Mouse (Mus musculus) midbrain, embryonic 12.5 days (tissue): ENCODE data around the gene Olfr706. TPM values are rescaled to one million over a fixed set of nuclear protein-coding genes. Genes with fewer than 3 reads are reported as not detected.
"Not testable (repeated sequence)": the region's sequence is repeated elsewhere in the genome, so short reads cannot be mapped to it uniquely, and the experiment has no call there.

ENCODE experiments used
- ATAC-seq: fragments of 200-750 bp; cut with Nextera tagmentation; 2 replicates; pipeline ENCODE4 v1.8.0; 2017; ENCODE audit warnings: low read depth, moderate TSS enrichment, moderate library complexity; ENCODE audit not compliant: low FRiP score
- H3K27ac ChIP-seq: fragments of 300-500 bp; sonication (generic); replicated peaks from 2 replicates; pipeline ENCODE4 v1.5.1; 2016; ENCODE audit warnings: mild to moderate bottlenecking
- H3K27me3 ChIP-seq: fragments of 300-500 bp; sonication (generic); 2 replicates; pipeline ENCODE4 v1.6.1; 2016; ENCODE audit warnings: mild to moderate bottlenecking
- H3K36me3 ChIP-seq: fragments of 300-500 bp; sonication (generic); 2 replicates; pipeline ENCODE4 v1.6.1; 2016
- H3K4me1 ChIP-seq: fragments of 300-500 bp; sonication (generic); 2 replicates; pipeline ENCODE4 v1.6.1; 2016
- H3K4me2 ChIP-seq: fragments of 300-500 bp; sonication (generic); replicated peaks from 2 replicates; pipeline ENCODE4 v1.6.1; 2016; ENCODE audit warnings: mild to moderate bottlenecking, moderate library complexity
- H3K4me3 ChIP-seq: fragments of 300-500 bp; sonication (generic); 2 replicates; pipeline ENCODE4 v1.5.1; 2016; ENCODE audit warnings: mild to moderate bottlenecking
- H3K9ac ChIP-seq: fragments of 300-500 bp; sonication (generic); replicated peaks from 2 replicates; pipeline ENCODE4 v1.6.1; 2016; ENCODE audit warnings: mild to moderate bottlenecking, moderate library complexity
- H3K9me3 ChIP-seq: fragments of 300-500 bp; sonication (generic); 2 replicates; pipeline ENCODE4 v1.6.1; 2016; ENCODE audit warnings: mild to moderate bottlenecking
- WGBS: fragments of 180-500 bp; shearing (Covaris S2); methylation state at CpG from one replicate; pipeline ENCODE4 v1.1.7; 2016; 5-methylcytosine and 5-hydroxymethylcytosine counted together
- polyA plus RNA-seq: library from polyadenylated mRNA; unstranded; fragments of >200 nt; fragmentation: Nextera tagmentation; extraction: Ambion mirVana; gene quantifications from 2 replicates; pipeline ENCODE4 v1.2.1, GENCODE M21; 2016

The Olfr706 gene
- not detected in 2 replicates for polyA plus RNA-seq

DNA sequence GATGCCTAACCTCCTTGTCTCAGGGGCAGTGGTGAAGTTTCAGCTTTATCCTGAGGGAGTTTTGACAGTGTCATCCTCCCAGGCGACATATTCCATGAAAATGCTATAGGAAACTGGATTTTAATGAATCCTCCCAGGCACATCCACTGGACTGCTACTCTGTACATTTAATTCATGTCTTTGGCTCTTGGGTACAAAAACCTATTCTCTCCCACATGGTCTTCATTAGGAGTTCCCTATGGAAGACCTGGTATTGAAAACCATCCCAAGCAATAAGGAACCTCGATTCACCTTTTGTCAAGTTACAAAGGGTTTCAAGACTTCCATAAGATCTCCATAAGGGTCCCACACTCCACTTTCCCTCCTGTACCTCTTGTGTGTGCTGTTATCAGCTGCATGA lies at the start of gene Olfr706:
Olfr706 (minus strand) TSS at position 101 of the 400 bp plus-strand sequence.
- no peaks in the 10 kb centered on the region for H3K27me3 ChIP-seq
- no peak within 1 kb of the TSS for H3K27ac ChIP-seq
- H3K9me3 ChIP-seq, result no peaks in the 10 kb centered on the region
- no peaks in the 10 kb centered on the region for H3K4me1 ChIP-seq
- 86% methylated on average over 2 of the region's 2 CpGs for WGBS
- no peaks in the 10 kb centered on the region for H3K36me3 ChIP-seq
- H3K9ac ChIP-seq, result no peak within 1 kb of the TSS
- H3K4me2 ChIP-seq, result no peak within 1 kb of the TSS
- no peak within 1 kb of the TSS for H3K4me3 ChIP-seq
- no peak for ATAC-seq

GRCm38 (mm10) chr7:106932119-106932518 lies 44.2 kb upstream of the Olfr706 start, which contains the start of gene Olfr709-ps1:
TSS of gene Olfr709-ps1 (minus strand) at chr7:106932219.
- no peaks in the 10 kb centered on the region for H3K27me3 ChIP-seq
- H3K36me3 ChIP-seq, result no peaks in the 10 kb centered on the region
- no peak within 1 kb of the TSS for H3K4me2 ChIP-seq
- no peaks in the 10 kb centered on the region for H3K9me3 ChIP-seq
- H3K4me3 ChIP-seq, result no peak within 1 kb of the TSS
- H3K9ac ChIP-seq, result no peak within 1 kb of the TSS
- no peaks in the 10 kb centered on the region for H3K4me1 ChIP-seq
- no peak within 1 kb of the TSS for H3K27ac ChIP-seq
- no peak for ATAC-seq

DNA sequence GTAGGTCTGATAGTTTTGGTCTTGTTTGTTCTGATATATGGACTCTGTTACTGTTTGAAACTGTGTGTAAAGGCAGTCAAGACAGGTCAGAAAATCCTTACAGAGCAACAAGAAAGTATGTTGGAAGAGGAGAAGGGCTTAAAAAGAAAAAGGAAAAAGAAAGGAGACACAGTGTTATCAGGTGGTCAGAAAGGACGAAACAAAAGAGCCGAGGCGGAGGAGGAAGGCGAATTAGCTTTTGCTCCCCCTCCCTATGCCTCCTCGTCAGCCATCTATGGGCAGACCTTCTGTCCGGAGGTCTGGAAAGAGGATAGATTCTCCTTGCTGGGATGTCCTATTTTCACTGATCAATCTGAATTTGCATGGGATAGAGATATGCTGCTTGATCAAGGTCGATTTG lies 33.0 kb upstream of the Olfr706 start:
- not testable (repeated sequence) for H3K36me3 ChIP-seq, H3K4me2 ChIP-seq, ATAC-seq, H3K9me3 ChIP-seq, H3K4me1 ChIP-seq, H3K9ac ChIP-seq, H3K27ac ChIP-seq, H3K27me3 ChIP-seq, H3K4me3 ChIP-seq
- 89% methylated on average over 7 of the region's 7 CpGs for WGBS

DNA sequence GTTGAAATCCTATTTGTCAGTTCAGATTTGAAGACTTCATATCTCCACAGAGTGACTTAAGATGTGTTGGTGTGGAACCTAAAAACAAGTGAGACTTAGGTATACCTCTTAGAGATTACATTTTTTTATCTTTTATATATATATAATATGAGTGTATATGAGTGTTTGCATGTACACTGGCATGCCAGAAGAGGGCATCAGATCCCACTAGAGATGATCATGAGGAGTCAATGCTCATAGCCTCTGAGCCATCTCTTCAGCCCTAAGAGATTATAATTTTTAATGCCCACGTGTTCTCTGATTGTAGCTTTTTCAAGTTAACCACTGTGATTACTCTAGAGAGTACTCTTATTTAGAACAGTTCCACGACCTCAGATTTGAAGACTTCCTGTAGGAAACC lies 19.7 kb upstream of the Olfr706 start, which contains the start of gene Olfr1532-ps1:
Olfr1532-ps1 (plus strand) TSS at position 326 of the 400 bp plus-strand sequence.
- Histone ChIP-seq H3K9me3 (no peaks in the 10 kb centered on the region), H3K36me3 (no peaks in the 10 kb centered on the region), H3K27me3 (no peaks in the 10 kb centered on the region), H3K27ac (no peak within 1 kb of the TSS), H3K4me3 (no peak within 1 kb of the TSS), H3K4me1 (no peaks in the 10 kb centered on the region), H3K9ac (no peak within 1 kb of the TSS), H3K4me2 (no peak within 1 kb of the TSS)
- 58% methylated on average over 2 of the region's 2 CpGs for WGBS
- ATAC-seq, result no peak

DNA sequence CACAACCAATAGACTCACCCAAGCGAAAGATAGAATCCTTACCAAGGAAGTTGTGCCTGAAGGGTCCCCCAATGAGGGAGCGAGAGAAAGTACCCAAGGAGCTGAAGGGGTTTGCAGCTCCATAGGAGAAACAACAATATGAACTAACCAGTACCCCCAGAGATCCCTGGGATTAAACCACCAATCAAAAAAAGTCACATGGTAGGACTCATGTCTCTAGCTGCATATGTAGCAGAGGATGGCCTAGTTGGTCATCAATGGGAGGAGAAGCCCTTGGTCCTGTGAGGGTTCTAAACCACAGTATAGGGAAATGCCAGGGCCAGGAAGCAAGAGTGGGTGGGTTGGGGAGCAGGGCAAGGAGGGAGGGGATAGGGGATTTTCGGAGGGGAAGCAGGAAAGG lies 13.2 kb upstream of the Olfr706 start, which contains the start of gene Olfr707:
Olfr707 (minus strand) TSS at position 101 of the 400 bp plus-strand sequence.
- not testable (repeated sequence) for ATAC-seq, H3K36me3 ChIP-seq, H3K9ac ChIP-seq, H3K9me3 ChIP-seq, H3K4me1 ChIP-seq, H3K4me3 ChIP-seq, H3K4me2 ChIP-seq, H3K27ac ChIP-seq, H3K27me3 ChIP-seq
- WGBS, result 85% methylated on average over 3 of the region's 3 CpGs

- Histone ChIP-seq H3K4me3 (no peak within 1 kb of the TSS), H3K9ac (no peak within 1 kb of the TSS), H3K27me3 (no peaks in the 10 kb centered on the region), H3K36me3 (no peaks in the 10 kb centered on the region), H3K4me2 (no peak within 1 kb of the TSS), H3K9me3 (no peaks in the 10 kb centered on the region), H3K27ac (no peak within 1 kb of the TSS), H3K4me1 (no peaks in the 10 kb centered on the region)
- no peak for ATAC-seq
- WGBS, result 77% methylated on average over 3 of the region's 3 CpGs
These were observed 11.2 kb downstream of the Olfr706 start, which contains the start of gene Olfr705 for GRCm38 (mm10) chr7:106876791-106877190. TSS of gene Olfr705 (minus strand) at chr7:106876891.

DNA sequence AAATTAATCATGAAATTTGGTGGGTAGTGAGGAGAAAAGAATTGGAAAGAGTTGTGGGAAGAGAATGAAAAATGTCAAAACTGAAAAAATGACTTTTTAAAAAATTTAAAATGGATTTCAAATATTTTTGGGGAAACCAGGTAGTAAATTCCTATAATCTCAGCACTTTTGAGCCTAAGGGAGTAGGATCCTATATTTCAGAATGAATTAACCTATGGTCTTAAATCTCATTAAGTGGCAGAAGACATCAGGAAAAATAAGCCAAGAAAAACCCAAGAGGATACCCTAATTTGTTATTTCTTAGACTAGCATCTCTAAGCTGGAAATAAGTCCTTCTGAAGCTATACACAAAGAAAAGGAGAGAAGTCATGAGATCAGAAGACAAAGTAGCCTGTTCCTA lies 25.1 kb downstream of the Olfr706 start, which contains the start of gene Olfr704:
Olfr704 (plus strand) TSS at position 301 of the 400 bp plus-strand sequence.
- no peaks in the 10 kb centered on the region for H3K9me3 ChIP-seq

DNA sequence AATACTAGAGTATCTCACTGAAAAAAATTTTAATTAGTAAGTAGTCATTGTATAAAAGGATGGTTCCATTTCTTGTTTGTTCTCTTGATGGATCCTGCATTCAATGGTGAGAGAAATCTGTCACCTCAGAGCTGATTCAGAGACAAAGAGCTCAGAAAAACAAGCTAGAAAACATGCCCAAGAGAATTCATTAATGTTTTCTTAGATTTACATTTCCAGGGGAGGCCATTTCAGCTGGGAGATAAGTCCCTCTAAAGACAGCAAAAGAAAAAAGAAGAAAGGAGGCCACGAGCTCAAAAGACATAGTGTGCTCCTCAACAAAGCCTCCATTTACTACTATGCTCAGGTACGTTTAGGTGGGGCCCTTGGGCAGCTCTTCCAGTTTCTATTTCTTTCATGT lies 44.9 kb downstream of the Olfr706 start, which contains the start of gene Olfr703:
Olfr703 (plus strand) TSS at position 301 of the 400 bp plus-strand sequence.
- 80% methylated on average over 2 of the region's 2 CpGs for WGBS
- H3K9ac ChIP-seq, result no peak within 1 kb of the TSS
- ATAC-seq, result no peak
- H3K36me3 ChIP-seq, result no peaks in the 10 kb centered on the region
- no peak within 1 kb of the TSS for H3K4me2 ChIP-seq
- no peak within 1 kb of the TSS for H3K27ac ChIP-seq
- H3K4me1 ChIP-seq, result no peaks in the 10 kb centered on the region
- H3K4me3 ChIP-seq, result no peak within 1 kb of the TSS
- no peaks in the 10 kb centered on the region for H3K9me3 ChIP-seq
- no peaks in the 10 kb centered on the region for H3K27me3 ChIP-seq

More for the DNA sequence above, 25.1 kb downstream of the Olfr706 start, which contains the start of gene Olfr704:
- no peaks in the 10 kb centered on the region for H3K4me1 ChIP-seq
- H3K4me3 ChIP-seq, result no peak within 1 kb of the TSS
- H3K9ac ChIP-seq, result no peak within 1 kb of the TSS
- no peak within 1 kb of the TSS for H3K4me2 ChIP-seq
- H3K27ac ChIP-seq, result no peak within 1 kb of the TSS
- no peaks in the 10 kb centered on the region for H3K27me3 ChIP-seq
- ATAC-seq, result no peak
- no peaks in the 10 kb centered on the region for H3K36me3 ChIP-seq

GRCm38 (mm10) chr7:106833793-106834192 lies 54.2 kb downstream of the Olfr706 start, which contains the start of gene Olfr702:
TSS of gene Olfr702 (minus strand) at chr7:106833893.
- Histone ChIP-seq H3K27ac (no peak within 1 kb of the TSS), H3K9me3 (no peaks in the 10 kb centered on the region), H3K27me3 (no peaks in the 10 kb centered on the region), H3K36me3 (no peaks in the 10 kb centered on the region), H3K4me2 (no peak within 1 kb of the TSS), H3K9ac (no peak within 1 kb of the TSS), H3K4me3 (no peak within 1 kb of the TSS), H3K4me1 (no peaks in the 10 kb centered on the region)
- no peak for ATAC-seq

Other genes with a start within 250 kb of the Olfr706 start
- gene Olfr693, start 207.6 kb downstream of the Olfr706 start, polyA plus RNA-seq, result not detected in 2 replicates
- gene Olfr694, start 196.3 kb downstream of the Olfr706 start, polyA plus RNA-seq, result not detected in 2 replicates
- gene Olfr695, start 171.8 kb downstream of the Olfr706 start, polyA plus RNA-seq, result not detected in 2 replicates
- not detected in 2 replicates for gene Olfr697, start 145.7 kb downstream of the Olfr706 start, polyA plus RNA-seq
- gene Olfr698, start 132.8 kb downstream of the Olfr706 start, polyA plus RNA-seq, result not detected in 2 replicates
- gene Olfr699, start 95.0 kb downstream of the Olfr706 start, polyA plus RNA-seq, result not detected in 2 replicates
- not detected in 2 replicates for gene Olfr700, start 79.3 kb downstream of the Olfr706 start, polyA plus RNA-seq
- gene Olfr701, start 74.0 kb downstream of the Olfr706 start, polyA plus RNA-seq, result not detected in 2 replicates
- gene Olfr702, start 54.3 kb downstream of the Olfr706 start, polyA plus RNA-seq, result not detected in 2 replicates
- not detected in 2 replicates for gene Olfr703, start 44.8 kb downstream of the Olfr706 start, polyA plus RNA-seq
- gene Olfr704, start 25.0 kb downstream of the Olfr706 start, polyA plus RNA-seq, result not detected in 2 replicates
- gene Olfr705, start 11.3 kb downstream of the Olfr706 start, polyA plus RNA-seq, result not detected in 2 replicates
- not detected in 2 replicates for gene Olfr707, start 13.1 kb upstream of the Olfr706 start, polyA plus RNA-seq
- gene Olfr1532-ps1, start 19.8 kb upstream of the Olfr706 start, polyA plus RNA-seq, result not detected in 2 replicates
- gene Olfr709-ps1, start 44.1 kb upstream of the Olfr706 start, polyA plus RNA-seq, result not detected in 2 replicates
- not detected in 2 replicates for gene Olfr710, start 60.1 kb upstream of the Olfr706 start, polyA plus RNA-seq
- not detected in 2 replicates for gene Olfr6, start 75.8 kb upstream of the Olfr706 start, polyA plus RNA-seq
- gene Olfr711, start 87.3 kb upstream of the Olfr706 start, polyA plus RNA-seq, result not detected in 2 replicates
- gene Olfr2, start 117.9 kb upstream of the Olfr706 start, polyA plus RNA-seq, result not detected in 2 replicates
- not detected in 2 replicates for gene Olfr713, start 143.0 kb upstream of the Olfr706 start, polyA plus RNA-seq
- not detected in 2 replicates for gene Olfr714, start 182.8 kb upstream of the Olfr706 start, polyA plus RNA-seq
- not detected in 2 replicates for gene Olfr17, start 205.1 kb upstream of the Olfr706 start, polyA plus RNA-seq
- gene Olfr715b, start 222.2 kb upstream of the Olfr706 start, polyA plus RNA-seq, result not detected in 2 replicates
- gene Olfr715, start 242.9 kb upstream of the Olfr706 start, polyA plus RNA-seq, result not detected in 2 replicates